Mouse (Mus musculus) MEL (cell line): ENCODE data around the gene 1600012H06Rik. TPM values are rescaled to one million over a fixed set of nuclear protein-coding genes. Genes with fewer than 3 reads are reported as not detected.
A peak's percentile ranks its signal among the peaks of the same experiment; 100 is the strongest.

Source experiments
- DNase-seq: peaks from one replicate; pipeline ENCODE4 v3.0.0; 2011; ENCODE audit warnings: low read depth, low spot score
- H3K27ac ChIP-seq: 2 replicates; pipeline ENCODE4 v1.5.1; 2012; ENCODE audit warnings: low read depth, mild to moderate bottlenecking, control low read depth, low read length, moderate library complexity; ENCODE audit not compliant: control insufficient read depth
- H3K27me3 ChIP-seq, 2 experiments: fragments of 150-350 bp in 1 of 2; sonication (generic) in 1 of 2; 2 replicates each; pipeline ENCODE4 v1.6.1; 2012; ENCODE audit warnings: low read length in 2 of 2, mild to moderate bottlenecking in 2 of 2, improper control_type of control experiment in 1 of 2, moderate library complexity in 1 of 2; ENCODE audit not compliant: insufficient read depth in 2 of 2, control insufficient read depth in 1 of 2
- H3K36me3 ChIP-seq, 2 experiments: 2 replicates each; pipeline ENCODE4 v1.6.1; 2012 to 2014; ENCODE audit warnings: low read length in 2 of 2, improper control_type of control experiment in 1 of 2, inconsistent platforms in 1 of 2, mild to moderate bottlenecking in 1 of 2; ENCODE audit not compliant: insufficient read depth in 2 of 2, control insufficient read depth in 1 of 2
- H3K4me1 ChIP-seq, 2 experiments: fragments of 150-350 bp in 1 of 2; sonication (generic) in 1 of 2; 2 replicates each; pipeline ENCODE4 v1.6.1; 2012; ENCODE audit warnings: low read length in 2 of 2, improper control_type of control experiment in 1 of 2, mild to moderate bottlenecking in 1 of 2; ENCODE audit not compliant: insufficient read depth in 2 of 2, control insufficient read depth in 1 of 2
- H3K4me3 ChIP-seq, 2 experiments: fragments of 150-350 bp in 1 of 2; sonication (generic) in 1 of 2; 2 replicates each; pipeline ENCODE4 v1.5.1; 2012; ENCODE audit warnings: low read depth in 2 of 2, low read length in 2 of 2, mild to moderate bottlenecking in 2 of 2, moderate library complexity in 2 of 2, control low read depth in 1 of 2, improper control_type of control experiment in 1 of 2; ENCODE audit not compliant: control insufficient read depth in 1 of 2, insufficient read depth in 1 of 2
- H3K79me2 ChIP-seq: 2 replicates; pipeline ENCODE4 v1.6.1; 2012; ENCODE audit warnings: mild to moderate bottlenecking, low read length, moderate library complexity; ENCODE audit not compliant: control insufficient read depth, poor library complexity, insufficient read depth
- H3K9ac ChIP-seq: 2 replicates; pipeline ENCODE4 v1.6.1; 2012; ENCODE audit warnings: low read depth, mild to moderate bottlenecking, control low read depth, low read length, moderate library complexity; ENCODE audit not compliant: control insufficient read depth, poor library complexity, severe bottlenecking
- H3K9me3 ChIP-seq: fragments of 150-350 bp; sonication (generic); replicated peaks from 2 replicates; pipeline ENCODE4 v1.6.1; 2012; ENCODE audit warnings: mild to moderate bottlenecking, low read length, improper control_type of control experiment, moderate library complexity; ENCODE audit not compliant: insufficient read depth
- BHLHE40 ChIP-seq: IDR thresholded peaks from 2 replicates; pipeline ENCODE4 v1.6.1; 2012; ENCODE audit warnings: low read depth, mild to moderate bottlenecking, inconsistent platforms, low read length, improper control_type of control experiment, borderline replicate concordance
- CTCF ChIP-seq, 3 experiments: IDR thresholded peaks in 2 of 3; conservative IDR thresholded peaks in 1 of 3; 2 replicates each; pipeline ENCODE4 v1.5.1; 2011 to 2012; ENCODE audit warnings: low read length in 3 of 3, low read depth in 2 of 3, mild to moderate bottlenecking in 2 of 3, improper control_type of control experiment in 1 of 3, inconsistent platforms in 1 of 3, mixed read lengths in 1 of 3, moderate library complexity in 1 of 3; ENCODE audit not compliant: control insufficient read depth in 1 of 3, insufficient read depth in 1 of 3, poor library complexity in 1 of 3, severe bottlenecking in 1 of 3
- ELF1 ChIP-seq: IDR thresholded peaks from 2 replicates; pipeline ENCODE4 v1.6.1; 2014; ENCODE audit warnings: low read depth, mild to moderate bottlenecking, inconsistent platforms, low read length, improper control_type of control experiment, moderate library complexity
- EP300 ChIP-seq, 2 experiments: IDR thresholded peaks; 2 replicates each; pipeline ENCODE4 v1.6.1; 2011; ENCODE audit warnings: improper control_type of control experiment in 2 of 2, low read length in 2 of 2, low read depth in 1 of 2, mild to moderate bottlenecking in 1 of 2
- GATA1 ChIP-seq: IDR thresholded peaks from 2 replicates; pipeline ENCODE4 v1.6.1; 2011; ENCODE audit warnings: low read depth, low read length, improper control_type of control experiment
- JUND ChIP-seq: IDR thresholded peaks from 2 replicates; pipeline ENCODE4 v1.6.1; 2011; ENCODE audit warnings: low read depth, mild to moderate bottlenecking, improper control_type of control experiment, low read length
- KAT2A ChIP-seq: conservative IDR thresholded peaks from 2 replicates; pipeline ENCODE4 v1.6.1; 2012; ENCODE audit warnings: low read depth, low read length, improper control_type of control experiment, inconsistent platforms
- MAFK ChIP-seq: IDR thresholded peaks from 2 replicates; pipeline ENCODE4 v1.6.1; 2011; ENCODE audit warnings: low read depth, mild to moderate bottlenecking, low read length, improper control_type of control experiment, borderline replicate concordance
- MAX ChIP-seq: IDR thresholded peaks from 2 replicates; pipeline ENCODE4 v1.6.1; 2011; ENCODE audit warnings: low read length, improper control_type of control experiment
- MEF2A ChIP-seq: IDR thresholded peaks from 2 replicates; pipeline ENCODE4 v1.6.1; 2014; ENCODE audit warnings: low read depth, mild to moderate bottlenecking, inconsistent platforms, low read length, improper control_type of control experiment; ENCODE audit not compliant: poor library complexity, insufficient replicate concordance, severe bottlenecking; ENCODE audit errors: extremely low read depth
- MXI1 ChIP-seq: IDR thresholded peaks from 2 replicates; pipeline ENCODE4 v1.6.1; 2011; ENCODE audit warnings: mild to moderate bottlenecking, low read depth, low read length, improper control_type of control experiment
- MYB ChIP-seq: IDR thresholded peaks from 2 replicates; pipeline ENCODE4 v1.6.1; 2011; ENCODE audit warnings: mild to moderate bottlenecking, low read depth, low read length, improper control_type of control experiment
- MYC ChIP-seq: IDR thresholded peaks from 2 replicates; pipeline ENCODE4 v1.6.1; 2011; ENCODE audit warnings: low read depth, mild to moderate bottlenecking, low read length, improper control_type of control experiment, moderate library complexity
- NELFE ChIP-seq: IDR thresholded peaks from 2 replicates; pipeline ENCODE4 v1.6.1; 2011; ENCODE audit warnings: low read depth, low read length, improper control_type of control experiment
- POLR2AphosphoS5 ChIP-seq: IDR thresholded peaks from 2 replicates; pipeline ENCODE4 v1.6.1; 2012; ENCODE audit warnings: low read depth, borderline replicate concordance, mild to moderate bottlenecking, inconsistent platforms, low read length, moderate library complexity, mixed read lengths
- RAD21 ChIP-seq: IDR thresholded peaks from 2 replicates; pipeline ENCODE4 v1.6.1; 2011; ENCODE audit warnings: mild to moderate bottlenecking, low read depth, low read length, improper control_type of control experiment
- RCOR1 ChIP-seq: IDR thresholded peaks from 2 replicates; pipeline ENCODE4 v1.6.1; 2012; ENCODE audit warnings: low read depth, mild to moderate bottlenecking, inconsistent platforms, low read length, improper control_type of control experiment
- SIN3A ChIP-seq: IDR thresholded peaks from 2 replicates; pipeline ENCODE4 v1.6.1; 2012; ENCODE audit warnings: low read length, improper control_type of control experiment, inconsistent platforms
- SMC3 ChIP-seq: IDR thresholded peaks from 2 replicates; pipeline ENCODE4 v1.6.1; 2011; ENCODE audit warnings: low read depth, low read length, improper control_type of control experiment
- ZC3H11A ChIP-seq: IDR thresholded peaks from 2 replicates; pipeline ENCODE4 v1.6.1; 2012; ENCODE audit warnings: low read depth, mild to moderate bottlenecking, inconsistent platforms, low read length, improper control_type of control experiment
- ZKSCAN1 ChIP-seq: IDR thresholded peaks from 2 replicates; pipeline ENCODE4 v1.6.1; 2012; ENCODE audit warnings: low read depth, mild to moderate bottlenecking, inconsistent platforms, low read length, improper control_type of control experiment, moderate library complexity
- ZMIZ1 ChIP-seq: IDR thresholded peaks from 2 replicates; pipeline ENCODE4 v1.6.1; 2012; ENCODE audit warnings: low read depth, mild to moderate bottlenecking, inconsistent platforms, low read length, improper control_type of control experiment, moderate library complexity
- ZNF384 ChIP-seq: IDR thresholded peaks from 2 replicates; pipeline ENCODE4 v1.6.1; 2012; ENCODE audit warnings: low read depth, mild to moderate bottlenecking, inconsistent platforms, low read length, improper control_type of control experiment
- polyA plus RNA-seq, 2 experiments: library from polyadenylated mRNA; stranded (reverse) in 1 of 2; unstranded in 1 of 2; fragments of >175 nt in 1 of 2; fragments of >200 nt in 1 of 2; gene quantifications; 2 replicates each; pipeline versions ENCODE4 v1.2.1 to v1.2.4; 2012; ENCODE audit warnings: low replicate concordance in 2 of 2, low read depth in 1 of 2; ENCODE audit not compliant: insufficient read length in 2 of 2, insufficient read depth in 1 of 2, missing spikeins in 1 of 2
- total RNA-seq: library from RNA; depleted of rRNA; stranded (reverse); fragments of 300-350 nt; gene quantifications from 2 replicates; pipeline ENCODE4 v1.2.3, GENCODE M21; 2012

The 1600012H06Rik gene
- total and polyA plus RNA-seq, 3 experiments, result 5.0 to 6.5 TPM; not detected in 1

GRCm38 (mm10) chr17:14943729-14944059, 710 bp downstream of the 1600012H06Rik start:
- no peak for TF ChIP-seq MAFK
- no peak for TF ChIP-seq ZKSCAN1
- no peak for TF ChIP-seq JUND
- TF ChIP-seq SIN3A, result no peak
- no peak for TF ChIP-seq ZNF384
- TF ChIP-seq SMC3, result no peak
- TF ChIP-seq ZMIZ1, result no peak
- TF ChIP-seq MEF2A, result no peak
- TF ChIP-seq MYC, result no peak
- TF ChIP-seq MYB, result no peak
- no peak for TF ChIP-seq POLR2AphosphoS5
- no peak for TF ChIP-seq ZC3H11A
- H3K4me3 ChIP-seq, result peak overlapping the region; percentile 59 to 71
- no peaks in the 10 kb centered on the region for H3K9me3 ChIP-seq
- no peak overlapping the region for H3K27ac ChIP-seq
- peaks cover 0 to 5% of the 10 kb centered on the region in 2 experiments; a peak in 1 of 4 replicates for H3K4me1 ChIP-seq
- no peaks in the 10 kb centered on the region for H3K27me3 ChIP-seq
- DNase-seq, result no peak
- peaks cover 12 to 21% of the 10 kb centered on the region in 2 experiments for H3K36me3 ChIP-seq
- H3K9ac ChIP-seq, result peak overlapping the region; percentile 64
- H3K79me2 ChIP-seq, result peaks cover 9% of the 10 kb centered on the region

- no peak for DNase-seq
- peaks cover 9% of the 10 kb centered on the region for H3K79me2 ChIP-seq
- no peaks in the 10 kb centered on the region for H3K27me3 ChIP-seq
- no peak for TF ChIP-seq MXI1
- no peak for TF ChIP-seq MAX
- TF ChIP-seq RCOR1, result no peak
- TF ChIP-seq GATA1, result no peak
- no peak for TF ChIP-seq ZKSCAN1
- TF ChIP-seq ELF1, result no peak
- TF ChIP-seq RAD21, result no peak
- TF ChIP-seq KAT2A, result no peak
- no peak for TF ChIP-seq BHLHE40
- TF ChIP-seq EP300 (IDR thresholded peaks at IDR 0.05; ENCODE audit: low read depth in 1 of 2, low read length in 2 of 2), result no peak
- no peak for TF ChIP-seq CTCF (IDR thresholded peaks at IDR 0.05 in 2 of 3, conservative IDR thresholded peaks at IDR 0.05 in 1 of 3; ENCODE audit: control insufficient read depth in 1 of 3, insufficient read depth in 1 of 3, low read depth in 2 of 3, low read length in 3 of 3, poor library complexity in 1 of 3, severe bottlenecking in 1 of 3)
- no peak for TF ChIP-seq NELFE
- TF ChIP-seq SMC3, result no peak
- TF ChIP-seq ZMIZ1, result no peak
- TF ChIP-seq MAFK, result no peak
- peaks cover 0 to 5% of the 10 kb centered on the region in 2 experiments; a peak in 1 of 4 replicates for H3K4me1 ChIP-seq
- H3K9me3 ChIP-seq, result no peaks in the 10 kb centered on the region
- H3K36me3 ChIP-seq, result peaks cover 12 to 24% of the 10 kb centered on the region in 2 experiments
- no peak overlapping the region for H3K9ac ChIP-seq
- no peak overlapping the region for H3K27ac ChIP-seq
- no peak overlapping the region for H3K4me3 ChIP-seq
These were observed 1.6 kb downstream of the 1600012H06Rik start for GRCm38 (mm10) chr17:14944551-14944950.
